Mouse (Mus musculus): ENCODE data around the gene Slit3.

DNA sequence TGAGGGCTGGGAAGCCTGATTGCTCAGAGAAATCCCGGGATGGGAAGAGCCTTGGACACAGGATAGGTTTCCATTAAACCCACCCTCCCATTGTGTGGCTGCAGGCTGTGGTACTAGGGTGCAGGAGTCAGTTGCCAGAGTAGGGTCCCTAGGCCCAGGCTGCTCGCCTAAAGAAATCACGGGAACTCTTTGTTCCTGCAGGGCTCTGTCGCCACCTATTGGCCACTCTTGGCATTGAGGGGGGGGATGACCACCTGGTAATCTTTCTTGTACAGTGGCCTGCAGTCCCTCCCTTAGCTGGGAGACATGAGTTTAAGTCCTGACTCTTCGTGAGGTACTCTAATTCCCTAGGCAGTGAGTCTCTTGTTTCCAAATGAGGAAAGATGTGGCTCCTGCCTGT, 572.1 kb downstream of the Slit3 start:
- TF ChIP-seq CTCF (IDR thresholded peaks at IDR 0.05 in 2 of 3, conservative IDR thresholded peaks at IDR 0.05 in 1 of 3; ENCODE audit: control insufficient read depth in 1 of 3, insufficient read depth in 1 of 3, low read depth in 2 of 3, low read length in 3 of 3, poor library complexity in 1 of 3, severe bottlenecking in 1 of 3) (peak in 2 of 3 experiments; percentile 7 to 33; a peak in 3 of 6 replicates), KAT2A (conservative IDR thresholded peaks at IDR 0.05; ENCODE audit: low read depth, low read length) (no peak), MAX (IDR thresholded peaks at IDR 0.05; ENCODE audit: low read length) (no peak), RAD21 (IDR thresholded peaks at IDR 0.05; ENCODE audit: low read depth, low read length) (no peak), SIN3A (IDR thresholded peaks at IDR 0.05; ENCODE audit: low read length) (no peak), EP300 (IDR thresholded peaks at IDR 0.05; ENCODE audit: low read depth in 1 of 2, low read length in 2 of 2) (no peak), USF2 (IDR thresholded peaks at IDR 0.05; ENCODE audit: borderline replicate concordance in 1 of 2, insufficient read depth in 1 of 2, low read depth in 1 of 2, low read length in 2 of 2) (no peak), USF1 (IDR thresholded peaks at IDR 0.05; ENCODE audit: low read depth, low read length) (no peak), RCOR1 (IDR thresholded peaks at IDR 0.05; ENCODE audit: low read depth, low read length) (no peak)

Data from MEL (cell line).